Mouse (Mus musculus) stomach, postnatal 0 days (tissue): Measurements from ENCODE around the gene Ipo13.

Experiments
- CTCF ChIP-seq: IDR thresholded peaks from 2 replicates; pipeline ENCODE4 v1.5.1; 2016; ENCODE audit warnings: antibody characterized with exemption, low read depth, mild to moderate bottlenecking, moderate library complexity
- EP300 ChIP-seq: optimal IDR thresholded peaks from 2 replicates; pipeline ENCODE3; 2016; ENCODE audit warnings: antibody characterized with exemption

DNA sequence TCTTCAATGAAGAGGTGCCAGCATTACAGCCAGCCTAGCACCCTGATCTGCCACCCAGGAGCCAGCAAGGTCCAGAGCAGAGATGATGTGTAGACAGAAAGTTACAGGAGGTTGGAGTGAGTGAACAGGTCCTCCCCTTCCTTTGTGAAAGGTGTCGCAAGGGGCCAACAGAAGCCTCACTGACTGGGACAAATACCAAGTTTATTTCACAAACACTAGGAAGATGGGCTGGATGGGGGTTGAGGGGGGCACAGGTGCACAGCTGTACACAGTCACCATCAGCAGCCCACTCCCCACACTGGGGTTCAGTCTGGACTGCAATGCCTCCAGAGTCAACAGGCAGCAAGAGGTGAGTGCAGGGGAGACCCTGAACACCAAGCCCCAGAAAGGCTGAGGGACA is 30.7 kb downstream of the Ipo13 start:
- TF ChIP-seq EP300, result no peak
- TF ChIP-seq CTCF, result no peak
